ENCODE assay signal across 22 mouse cellular contexts in genomic region chr13:77177931-77178330, GRCm38 (mm10). TPM values are rescaled to one million over a fixed set of nuclear protein-coding genes. Genes with fewer than 3 reads are reported as not detected.
DNase-seq lines count a peak whose midpoint lies in the region; ATAC-seq and TF ChIP-seq lines count a peak whose summit lies in the region.
"Had no signal": no experiment of that assay in that cellular context is flagged by ENCODE, and none has a peak within 500 bp of the region (broad histone marks: within the 10 kb centered on the region; RNA-seq: fewer than 3 reads in every experiment).

No protein-coding gene starts in this region.

- TF ChIP-seq CTCF in liver, postnatal 0 days (IDR thresholded peaks at IDR 0.05; ENCODE audit: low read depth), result no peak

- H3K4me3 ChIP-seq in liver, postnatal 0 days (ENCODE audit: low read depth, low read length), result no peak overlapping the region
- no peak overlapping the region for H3K4me3 ChIP-seq in liver, embryonic 12.5 days
- H3K4me3 ChIP-seq: embryonic facial prominence, embryonic 12.5 days; embryonic facial prominence, embryonic 15.5 days; forebrain, embryonic 12.5 days; forebrain, embryonic 15.5 days; gastrocnemius, adult 2 months; hindbrain, embryonic 12.5 days; hindbrain, embryonic 15.5 days had no signal

- no peak overlapping the region for H3K27ac ChIP-seq in liver, postnatal 0 days (ENCODE audit: low read depth)
- H3K27ac ChIP-seq in liver, embryonic 12.5 days, result no peak overlapping the region
- H3K27ac ChIP-seq: embryonic facial prominence, embryonic 12.5 days; embryonic facial prominence, embryonic 15.5 days; forebrain, embryonic 12.5 days; forebrain, embryonic 15.5 days; gastrocnemius, adult 2 months; hindbrain, embryonic 12.5 days; hindbrain, embryonic 15.5 days had no signal

- H3K4me2 ChIP-seq in liver, postnatal 0 days (ENCODE audit: low read depth, low read length), result no peak overlapping the region
- H3K4me2 ChIP-seq in liver, embryonic 12.5 days, result no peak overlapping the region
- H3K4me2 ChIP-seq: embryonic facial prominence, embryonic 12.5 days; embryonic facial prominence, embryonic 15.5 days; forebrain, embryonic 12.5 days; forebrain, embryonic 15.5 days; heart, embryonic 11.5 days; hindbrain, embryonic 12.5 days; hindbrain, embryonic 15.5 days had no signal

- H3K9me3 ChIP-seq in liver, postnatal 0 days (ENCODE audit: low read length), result no peaks in the 10 kb centered on the region
- no peaks in the 10 kb centered on the region for H3K9me3 ChIP-seq in liver, embryonic 12.5 days (replicated peaks)
- H3K9me3 ChIP-seq: embryonic facial prominence, embryonic 12.5 days; embryonic facial prominence, embryonic 15.5 days; forebrain, embryonic 12.5 days; forebrain, embryonic 15.5 days; hindbrain, embryonic 12.5 days; hindbrain, embryonic 15.5 days had no signal

- no peaks in the 10 kb centered on the region for H3K36me3 ChIP-seq in liver, postnatal 0 days (replicated peaks; ENCODE audit: insufficient read depth, low read length)
- H3K36me3 ChIP-seq in liver, embryonic 12.5 days, result no peaks in the 10 kb centered on the region
- H3K36me3 ChIP-seq: embryonic facial prominence, embryonic 12.5 days; embryonic facial prominence, embryonic 15.5 days; forebrain, embryonic 12.5 days; forebrain, embryonic 15.5 days; hindbrain, embryonic 12.5 days had no signal

- no peak overlapping the region for H3K9ac ChIP-seq in liver, postnatal 0 days (replicated peaks)
- H3K9ac ChIP-seq in liver, embryonic 12.5 days, result no peak overlapping the region
- H3K9ac ChIP-seq: embryonic facial prominence, embryonic 12.5 days; embryonic facial prominence, embryonic 15.5 days; forebrain, embryonic 12.5 days; forebrain, embryonic 15.5 days; hindbrain, embryonic 12.5 days; hindbrain, embryonic 15.5 days had no signal

- peak; percentile 14 for DNase-seq in adrenal gland, adult 8-10 months
- DNase-seq in adrenal gland, postnatal 4 days (ENCODE audit: low spot score in 2 of 2), result no peak
- DNase-seq in liver, postnatal 0 days, result no peak
- DNase-seq in adrenal gland, postnatal 36 days, result peak; percentile 20 to 27
- DNase-seq in testis, postnatal 14 days (ENCODE audit: low spot score), result no peak
- DNase-seq: cerebellum, adult 11 months; cerebellum, adult 2 months; cerebellum, adult 9-11 months; cerebellum, postnatal 25 days; gastrocnemius, adult 2 months; gastrocnemius, postnatal 14 days; heart, adult 11 months had no signal

- H3K4me1 ChIP-seq in liver, postnatal 0 days (ENCODE audit: insufficient read depth), result no peaks in the 10 kb centered on the region
- no peaks in the 10 kb centered on the region for H3K4me1 ChIP-seq in liver, embryonic 12.5 days
- H3K4me1 ChIP-seq: embryonic facial prominence, embryonic 12.5 days; embryonic facial prominence, embryonic 15.5 days; forebrain, embryonic 12.5 days; forebrain, embryonic 15.5 days; hindbrain, embryonic 12.5 days; hindbrain, embryonic 15.5 days had no signal

- peak; percentile 59; the same call in 1 of the 2 replicates for ATAC-seq in liver, postnatal 0 days
- ATAC-seq in liver, embryonic 12.5 days, result no peak
- ATAC-seq: CD4-positive, CD25-positive, alpha-beta regulatory T cell, adult 4 months; forebrain, embryonic 15.5 days; intestine, postnatal 0 days had no signal

- no peak for TF ChIP-seq EP300 in liver, postnatal 0 days (IDR thresholded peaks at IDR 0.05; ENCODE audit: low read depth)

- no peaks in the 10 kb centered on the region for H3K27me3 ChIP-seq in liver, postnatal 0 days (ENCODE audit: insufficient read depth, low read length)
- H3K27me3 ChIP-seq in liver, embryonic 12.5 days (replicated peaks), result no peaks in the 10 kb centered on the region
- H3K27me3 ChIP-seq: embryonic facial prominence, embryonic 12.5 days; embryonic facial prominence, embryonic 15.5 days; forebrain, embryonic 12.5 days; forebrain, embryonic 15.5 days; hindbrain, embryonic 12.5 days; hindbrain, embryonic 15.5 days had no signal

RNA-seq across cellular contexts. Expression of gene 2210408I21Rik, which starts 42.6 kb away (rescaled TPM):
- total RNA-seq in adrenal gland, adult 8-10 months (2022), result 10 to 100 TPM in 3 of 4 experiments, 1 to 10 TPM in 1; 7.4 to 13.3 (median 12.1) TPM
- total RNA-seq in adrenal gland, postnatal 4 days (2021), result 10 to 100 TPM; 10.8 to 14.1 TPM
- 2.0 TPM in 2 replicates for polyA plus RNA-seq in liver, postnatal 0 days (2015; fragmentation: Nextera tagmentation; extraction: Ambion mirVana)
- 3.4 and 4.1 TPM in 2 replicates for polyA plus RNA-seq in liver, embryonic 12.5 days (2016; fragmentation: Nextera tagmentation; extraction: Ambion mirVana)
- total RNA-seq in adrenal gland, postnatal 36 days (2021), result 1 to 10 TPM; 7.0 to 10.0 TPM

RNA-seq across cellular contexts. Expression of gene Slf1, which starts 42.7 kb away (rescaled TPM):
- 10 to 100 TPM; 10.3 to 12.1 (median 10.8) TPM for total RNA-seq in adrenal gland, adult 8-10 months (2022)
- total RNA-seq in adrenal gland, postnatal 4 days (2021), result 10 to 100 TPM; 17.3 to 19.5 TPM
- polyA plus RNA-seq in liver, postnatal 0 days (2015; fragmentation: Nextera tagmentation; extraction: Ambion mirVana), result 12.1 and 13.8 TPM in 2 replicates
- polyA plus RNA-seq in liver, embryonic 12.5 days (2016; fragmentation: Nextera tagmentation; extraction: Ambion mirVana), result 23.6 and 24.2 TPM in 2 replicates
- 10 to 100 TPM; 10.1 to 12.6 TPM for total RNA-seq in adrenal gland, postnatal 36 days (2021)

Comparison
In these comparisons a context has a peak if more than half of its experiments do, and no peak if none do; other contexts are left out.
1. DNase-seq: peak in adrenal gland, adult 8-10 months (single experiment) and adrenal gland, postnatal 36 days (2 of 2); none in adrenal gland, postnatal 4 days (0 of 2), liver, postnatal 0 days (single experiment) and testis, postnatal 14 days (single experiment).